Mouse (Mus musculus) erythroblast, embryonic 14.5 days (primary cell): ENCODE data around the gene Spata1. TPM values are rescaled to one million over a fixed set of nuclear protein-coding genes. Genes with fewer than 3 reads are reported as not detected.
"Not testable (repeated sequence)": the region's sequence is repeated elsewhere in the genome, so short reads cannot be mapped to it uniquely, and the experiment has no call there.

Source experiments
- H3K27me3 ChIP-seq: 2 replicates; pipeline ENCODE4 v1.6.1; 2012; ENCODE audit warnings: inconsistent platforms; ENCODE audit not compliant: control insufficient read depth
- H3K36me3 ChIP-seq: 2 replicates; pipeline ENCODE4 v1.6.1; 2012; ENCODE audit warnings: mild to moderate bottlenecking, inconsistent platforms; ENCODE audit not compliant: control insufficient read depth
- H3K4me1 ChIP-seq: 2 replicates; pipeline ENCODE4 v1.6.1; 2012; ENCODE audit warnings: inconsistent platforms; ENCODE audit not compliant: control insufficient read depth
- H3K4me3 ChIP-seq: replicated peaks from 2 replicates; pipeline ENCODE3; 2012; ENCODE audit warnings: moderate library complexity, mild to moderate bottlenecking, inconsistent platforms
- H3K9me3 ChIP-seq: 2 replicates; pipeline ENCODE4 v1.6.1; 2012; ENCODE audit warnings: low read length, inconsistent platforms, mixed read lengths; ENCODE audit not compliant: control insufficient read depth
- GATA1 ChIP-seq: IDR thresholded peaks from 2 replicates; pipeline ENCODE4 v1.6.1; 2012; ENCODE audit warnings: low read length, inconsistent platforms, mixed read lengths
- TAL1 ChIP-seq: IDR thresholded peaks from 3 replicates; pipeline ENCODE4 v1.6.1; 2012; ENCODE audit warnings: low read length, inconsistent platforms, mixed read lengths
- polyA plus RNA-seq: library from polyadenylated mRNA; stranded (reverse); fragments of >175 nt; gene quantifications from 2 replicates; pipeline ENCODE4 v1.2.3, GENCODE M21; 2012

The Spata1 gene
- polyA plus RNA-seq, 1 experiment, result not detected

DNA sequence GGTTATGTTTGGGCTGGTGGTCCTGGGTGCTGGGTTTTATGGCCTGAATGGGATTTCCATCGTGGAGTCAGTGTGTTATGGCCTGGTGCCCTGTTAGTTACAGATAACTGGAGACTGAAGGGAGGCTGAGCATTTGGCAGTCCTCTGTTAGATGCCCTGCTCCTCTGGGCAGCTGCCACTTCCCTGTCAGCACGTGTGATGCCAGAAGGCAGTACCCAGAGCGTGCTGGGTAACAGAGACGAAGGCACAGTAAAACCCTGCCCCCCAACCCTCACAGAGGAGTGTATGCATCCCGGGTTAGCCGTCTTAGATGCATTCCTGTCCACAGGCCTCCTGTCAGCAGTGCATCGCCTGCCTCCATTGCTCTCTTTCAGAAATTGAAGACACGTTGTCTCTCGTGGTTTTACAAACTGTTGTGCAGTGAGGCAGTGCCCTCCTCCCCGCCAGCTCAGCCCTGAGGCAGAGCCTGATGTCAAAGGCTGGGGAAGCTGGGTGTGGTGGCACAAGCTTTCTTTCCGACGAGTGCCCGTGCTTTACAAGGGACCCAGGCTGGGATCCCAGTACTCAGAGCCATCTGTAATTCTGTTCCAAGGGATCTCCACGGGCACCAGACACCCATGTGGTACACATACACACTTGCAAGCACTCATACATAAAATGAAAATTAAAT is 65.7 kb downstream of the Spata1 start:
- Histone ChIP-seq H3K9me3 (no peaks in the 10 kb centered on the region), H3K27me3 (no peaks in the 10 kb centered on the region; the same call in 1 of the 2 replicates), H3K4me1 (peaks cover 30% of the 10 kb centered on the region), H3K36me3 (peaks cover 100% of the 10 kb centered on the region), H3K4me3 (no peak overlapping the region)
- no peak for TF ChIP-seq GATA1
- no peak for TF ChIP-seq TAL1

DNA sequence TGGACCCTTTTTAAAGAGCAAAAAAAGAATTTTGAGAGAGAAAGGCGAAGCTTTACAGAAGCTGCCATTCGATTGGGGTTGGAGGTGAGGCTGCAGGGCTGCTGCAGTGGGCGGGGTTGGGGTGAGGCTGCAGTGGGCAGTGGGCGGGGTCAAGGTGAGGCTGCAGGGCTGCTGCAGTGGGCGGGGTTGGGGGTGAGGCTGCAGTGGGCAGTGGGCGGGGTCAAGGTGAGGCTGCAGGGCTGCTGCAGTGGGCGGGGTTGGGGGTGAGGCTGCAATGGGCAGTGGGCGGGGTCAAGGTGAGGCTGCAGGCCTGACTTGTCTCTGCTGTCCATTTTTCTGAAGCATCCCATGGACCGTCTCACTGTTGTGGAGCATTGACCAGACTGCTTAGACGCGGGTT is 66.5 kb downstream of the Spata1 start:
- H3K4me1 ChIP-seq, result peaks cover 30% of the 10 kb centered on the region
- not testable (repeated sequence) for H3K27me3 ChIP-seq, H3K9me3 ChIP-seq, H3K4me3 ChIP-seq
- peaks cover 100% of the 10 kb centered on the region for H3K36me3 ChIP-seq

DNA sequence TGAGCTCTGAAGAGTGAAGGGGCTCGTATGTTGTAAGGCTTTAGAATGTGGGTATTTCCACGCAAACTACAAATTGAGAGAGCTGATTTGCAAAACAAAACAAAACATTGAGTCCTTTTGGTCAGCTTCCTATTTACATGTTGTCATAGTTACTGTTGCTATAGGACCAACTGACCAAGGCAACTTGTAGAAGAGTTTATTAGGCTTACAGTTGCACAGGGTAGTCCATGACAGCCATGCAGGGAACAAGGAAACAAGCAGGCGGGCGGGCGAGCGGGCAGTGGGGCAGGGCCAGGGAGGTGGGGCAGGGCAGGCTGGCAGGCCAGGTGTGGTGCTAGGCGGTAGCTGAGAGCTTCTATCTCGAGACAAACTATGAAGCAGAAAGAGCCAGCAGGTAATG is 73.1 kb downstream of the Spata1 start:
- peaks cover 93% of the 10 kb centered on the region for H3K36me3 ChIP-seq
- H3K4me1 ChIP-seq, result peaks cover 17% of the 10 kb centered on the region
- H3K9me3 ChIP-seq, result no peaks in the 10 kb centered on the region
- H3K27me3 ChIP-seq, result no peaks in the 10 kb centered on the region
- no peak for TF ChIP-seq TAL1
- no peak for TF ChIP-seq GATA1
- H3K4me3 ChIP-seq, result no peak overlapping the region

DNA sequence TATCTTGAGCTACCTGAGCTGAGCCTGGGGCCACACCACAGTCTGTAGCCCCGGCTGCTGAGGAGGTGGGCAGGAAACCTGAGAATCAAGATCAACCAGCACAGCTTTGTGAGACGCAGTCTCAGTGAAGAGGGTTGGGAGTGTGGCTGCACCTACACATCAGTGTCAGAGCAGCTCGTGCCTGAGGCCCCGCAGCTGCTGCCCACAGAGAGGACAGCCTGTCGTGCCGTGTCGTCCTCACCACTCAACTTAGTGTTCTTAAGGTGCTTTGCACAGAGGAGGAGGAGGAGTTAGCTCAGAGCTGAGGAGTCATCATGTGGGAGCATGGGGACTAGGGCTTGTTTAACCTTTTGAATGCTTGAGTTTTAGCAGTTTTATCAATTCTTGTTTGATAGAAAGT is 73.7 kb downstream of the Spata1 start:
- Histone ChIP-seq H3K9me3 (no peaks in the 10 kb centered on the region), H3K36me3 (peaks cover 93% of the 10 kb centered on the region), H3K4me1 (peaks cover 12% of the 10 kb centered on the region), H3K4me3 (no peak overlapping the region), H3K27me3 (no peaks in the 10 kb centered on the region)
- no peak for TF ChIP-seq TAL1
- no peak for TF ChIP-seq GATA1

DNA sequence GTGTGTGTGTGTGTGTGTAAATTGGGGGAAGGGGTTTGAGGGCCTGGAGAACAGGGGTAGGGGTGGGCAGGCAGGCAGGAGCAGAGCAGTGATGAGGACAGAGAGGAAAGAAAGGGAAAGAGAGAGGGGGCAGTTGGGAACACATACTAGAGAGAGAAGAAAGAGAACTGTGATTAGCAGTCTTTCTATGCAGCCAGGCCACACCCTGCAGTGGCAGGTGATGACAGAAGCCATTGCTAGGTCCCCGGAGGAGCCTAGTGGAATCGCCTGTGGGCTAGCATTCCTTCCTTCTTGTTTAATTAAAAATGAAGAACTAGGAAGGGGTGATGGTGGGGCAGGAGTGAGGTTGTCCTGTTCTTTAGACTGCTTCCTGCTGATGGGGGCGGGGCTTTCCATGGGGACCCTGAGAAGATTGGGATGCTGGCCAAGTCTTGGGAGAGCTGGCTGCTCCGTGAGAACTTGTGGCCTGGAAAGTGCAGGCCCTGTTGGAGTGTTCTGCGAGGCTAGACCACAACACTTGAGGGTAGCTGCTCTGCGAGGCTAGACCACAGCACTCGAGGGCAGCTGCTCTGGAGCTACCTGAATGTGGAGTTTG is 75.2 kb downstream of the Spata1 start:
- Histone ChIP-seq H3K4me3 (no peak overlapping the region), H3K9me3 (no peaks in the 10 kb centered on the region), H3K36me3 (peaks cover 93% of the 10 kb centered on the region), H3K4me1 (peaks cover 15% of the 10 kb centered on the region), H3K27me3 (no peaks in the 10 kb centered on the region)
- TF ChIP-seq GATA1 (no peak), TAL1 (no peak)

DNA sequence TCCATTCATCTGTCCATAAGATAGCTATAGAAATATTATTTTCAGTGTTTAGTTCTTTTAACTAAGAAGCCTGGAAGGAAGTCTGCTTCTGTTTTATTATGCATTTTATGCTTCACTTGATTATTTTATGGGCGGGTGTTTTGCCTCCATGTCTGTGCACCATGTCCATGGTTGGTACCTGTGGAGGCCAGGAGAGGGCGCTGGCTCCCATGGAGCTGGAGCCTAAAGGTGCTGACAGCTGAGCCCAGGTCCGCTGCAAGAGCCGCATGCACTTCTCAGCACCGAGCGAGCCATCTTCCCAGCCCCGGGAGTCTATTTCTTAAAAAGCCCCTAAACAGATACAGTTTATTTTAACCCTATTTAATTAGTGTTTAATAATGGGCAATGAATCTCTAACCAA is 75.8 kb downstream of the Spata1 start:
- H3K4me1 ChIP-seq, result peaks cover 15% of the 10 kb centered on the region
- H3K4me3 ChIP-seq, result no peak overlapping the region
- no peaks in the 10 kb centered on the region for H3K9me3 ChIP-seq
- H3K27me3 ChIP-seq, result no peaks in the 10 kb centered on the region
- TF ChIP-seq TAL1 (no peak), GATA1 (no peak)
- H3K36me3 ChIP-seq, result peaks cover 93% of the 10 kb centered on the region

DNA sequence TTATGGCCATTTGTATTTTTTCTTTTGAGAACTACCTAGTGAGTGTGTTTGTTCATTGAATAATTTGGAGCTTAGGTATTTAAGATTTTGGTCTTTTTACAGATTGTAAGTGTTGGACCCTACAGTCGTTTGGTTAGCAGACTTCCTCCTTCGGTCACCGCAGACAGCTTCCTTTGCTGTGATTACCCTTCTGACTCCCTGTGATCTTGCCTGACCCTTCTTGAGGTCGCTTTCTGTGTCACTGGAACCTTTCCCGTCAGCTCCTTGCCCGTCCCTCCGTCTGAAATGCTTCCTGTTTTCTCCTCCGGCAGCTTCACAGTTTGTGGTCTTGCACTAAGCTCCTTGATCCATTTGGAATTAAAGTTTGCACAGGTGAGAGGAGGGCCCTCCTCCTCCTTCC is 77.8 kb downstream of the Spata1 start:
- peaks cover 26% of the 10 kb centered on the region for H3K4me1 ChIP-seq
- peaks cover 3% of the 10 kb centered on the region for H3K9me3 ChIP-seq
- H3K27me3 ChIP-seq, result no peaks in the 10 kb centered on the region
- TF ChIP-seq TAL1, result no peak
- TF ChIP-seq GATA1, result no peak
- H3K36me3 ChIP-seq, result peaks cover 93% of the 10 kb centered on the region
- no peak overlapping the region for H3K4me3 ChIP-seq

DNA sequence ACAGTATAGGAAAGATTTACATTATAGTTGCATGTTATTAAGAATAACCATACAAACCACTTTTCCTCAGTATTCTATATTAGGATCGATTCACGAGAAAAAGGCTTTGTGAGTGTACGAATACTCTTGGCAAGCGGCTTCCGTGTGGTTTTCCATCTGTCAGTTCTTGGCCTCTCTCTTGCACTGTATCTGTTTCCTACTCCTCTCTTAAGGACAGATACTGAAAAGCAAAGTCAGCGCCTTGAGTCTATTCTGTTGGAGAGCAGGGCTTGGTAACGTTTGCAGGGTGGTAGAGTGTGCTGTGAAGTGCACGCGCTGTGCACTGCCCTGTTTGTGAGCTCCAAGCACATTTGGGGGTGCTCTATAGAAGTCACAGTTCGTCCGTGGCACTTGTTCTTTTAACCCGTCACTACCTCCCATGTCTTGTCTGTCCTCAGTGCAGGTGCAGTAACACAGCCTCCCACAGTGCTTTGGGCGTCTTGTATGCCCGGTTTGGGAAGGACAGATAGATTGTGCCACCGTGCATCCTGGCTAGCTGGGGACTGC is 79.5 kb downstream of the Spata1 start:
- TF ChIP-seq GATA1 (no peak), TAL1 (no peak)
- no peaks in the 10 kb centered on the region for H3K27me3 ChIP-seq
- peaks cover 42% of the 10 kb centered on the region for H3K4me1 ChIP-seq
- H3K4me3 ChIP-seq, result no peak overlapping the region
- peaks cover 4% of the 10 kb centered on the region for H3K9me3 ChIP-seq
- peaks cover 98% of the 10 kb centered on the region for H3K36me3 ChIP-seq

DNA sequence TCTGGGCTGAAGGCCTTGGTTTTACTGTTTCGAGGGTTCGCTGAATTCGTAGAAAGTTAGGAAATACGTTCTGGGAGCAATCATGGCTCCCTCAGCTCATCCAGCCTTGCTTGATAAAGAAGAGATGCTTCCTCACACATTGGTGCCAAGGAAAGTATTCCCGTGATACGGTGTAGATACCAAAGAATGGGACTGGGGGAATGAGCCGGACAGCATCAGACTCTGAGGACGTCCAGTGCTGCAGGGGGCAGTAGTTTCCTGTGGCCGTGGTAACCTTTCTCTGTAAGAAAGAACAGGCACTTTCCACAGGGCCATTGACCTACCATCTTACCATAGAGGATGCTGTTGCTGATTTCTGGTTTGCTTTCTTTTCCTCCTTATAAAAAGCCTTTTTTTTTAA is 80.0 kb downstream of the Spata1 start:
- Histone ChIP-seq H3K27me3 (no peaks in the 10 kb centered on the region), H3K9me3 (peaks cover 4% of the 10 kb centered on the region), H3K4me3 (no peak overlapping the region), H3K36me3 (peaks cover 98% of the 10 kb centered on the region), H3K4me1 (peaks cover 47% of the 10 kb centered on the region)
- TF ChIP-seq GATA1 (no peak), TAL1 (no peak)

DNA sequence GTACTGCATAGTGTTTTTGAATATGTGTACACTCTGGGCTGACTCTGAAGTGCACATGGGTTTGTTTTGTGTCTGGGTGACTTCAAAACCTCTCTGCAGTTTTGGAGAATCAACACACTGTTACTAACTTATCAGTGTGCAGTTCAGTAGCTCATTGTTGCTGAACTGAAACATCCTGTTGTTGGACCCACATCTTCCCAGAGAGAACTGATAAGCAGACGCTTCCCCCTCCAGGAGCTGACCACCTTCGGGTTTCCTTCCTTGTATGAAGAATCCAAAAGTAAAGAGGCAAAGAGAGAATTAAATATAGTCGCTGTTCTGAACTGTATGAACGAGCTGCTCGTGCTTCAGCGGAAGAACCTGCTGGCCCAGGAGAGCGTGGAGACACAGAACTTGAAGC is 80.7 kb downstream of the Spata1 start:
- TF ChIP-seq GATA1, result no peak
- TF ChIP-seq TAL1, result no peak
- H3K36me3 ChIP-seq, result peaks cover 100% of the 10 kb centered on the region
- peaks cover 4% of the 10 kb centered on the region for H3K9me3 ChIP-seq
- H3K4me1 ChIP-seq, result peaks cover 53% of the 10 kb centered on the region
- no peaks in the 10 kb centered on the region for H3K27me3 ChIP-seq
- no peak overlapping the region for H3K4me3 ChIP-seq
